Mouse (Mus musculus) CD8-positive naive resting alpha-beta T cell, adult 2 months (primary cell): ENCODE data around the gene Pla2g16.

Experiments
- DNase-seq, 2 experiments: peaks; one replicate each; pipeline ENCODE4 v3.0.0; 2022; ENCODE audit warnings: low read depth in 2 of 2, low spot score in 2 of 2

Pla2g16 gene

DNA sequence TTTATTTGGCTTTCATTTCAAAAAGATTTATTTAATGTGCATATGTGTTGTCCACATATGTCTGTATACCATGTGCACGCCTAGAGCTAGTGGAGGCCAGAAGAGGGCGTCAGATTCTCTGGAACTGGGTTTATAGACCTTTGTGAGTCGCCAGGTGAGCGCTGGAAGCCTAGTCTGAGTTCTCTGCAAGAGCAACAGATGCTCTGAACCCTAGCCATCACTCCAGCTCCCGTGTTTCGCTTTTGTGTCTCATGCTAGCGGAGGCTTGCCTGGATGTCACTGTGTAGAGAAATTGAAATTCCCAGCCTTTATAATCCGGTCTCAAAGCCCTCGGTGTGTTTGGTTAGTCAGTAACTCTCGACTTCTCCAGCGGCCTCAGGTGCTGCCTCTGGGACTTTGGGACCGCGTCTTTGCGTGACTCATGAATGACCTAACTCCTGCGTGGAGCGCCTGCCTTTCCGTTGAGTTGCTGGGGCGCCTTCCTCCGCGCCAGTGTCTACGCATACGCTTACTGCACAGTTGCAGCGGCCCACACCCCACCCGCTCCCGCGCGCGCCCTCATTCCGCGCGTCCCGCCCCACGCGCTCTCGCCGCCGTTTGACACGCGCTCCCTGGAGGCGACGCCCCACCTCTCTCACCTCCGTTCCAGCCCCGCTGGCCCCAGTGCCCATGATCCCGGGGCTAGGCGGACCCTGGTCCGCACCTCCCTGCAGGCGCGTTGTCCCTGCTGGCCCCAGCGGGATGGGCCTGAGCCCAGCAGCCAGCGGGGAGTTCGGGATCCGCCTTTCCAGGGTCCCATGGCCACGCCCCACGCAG is 54.9 kb downstream of the Pla2g16 start, which contains the start of gene Hrasls5:
Hrasls5 (plus strand) TSS at position 600 of the 816 bp plus-strand sequence.
- no peak for DNase-seq

DNA sequence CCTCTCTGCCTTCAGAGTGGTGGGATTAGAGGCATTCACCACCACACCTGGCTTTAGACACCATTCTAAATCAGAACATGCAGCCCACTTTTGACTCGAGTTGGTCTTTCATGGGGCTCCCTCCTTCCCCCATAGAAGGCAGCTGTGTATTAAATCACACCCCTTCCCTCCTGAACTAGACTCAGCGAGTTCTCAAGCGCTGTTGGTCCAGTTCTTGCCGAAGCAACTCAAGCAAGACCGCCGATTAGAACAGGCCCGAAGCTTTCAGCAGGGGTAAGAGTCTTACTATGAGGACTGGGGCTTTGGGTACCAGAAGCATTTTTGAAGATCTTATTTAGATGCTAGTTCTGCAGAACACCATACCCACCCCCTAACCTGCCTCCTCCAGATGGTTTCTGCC is 55.9 kb downstream of the Pla2g16 start:
- DNase-seq: no peak

DNA sequence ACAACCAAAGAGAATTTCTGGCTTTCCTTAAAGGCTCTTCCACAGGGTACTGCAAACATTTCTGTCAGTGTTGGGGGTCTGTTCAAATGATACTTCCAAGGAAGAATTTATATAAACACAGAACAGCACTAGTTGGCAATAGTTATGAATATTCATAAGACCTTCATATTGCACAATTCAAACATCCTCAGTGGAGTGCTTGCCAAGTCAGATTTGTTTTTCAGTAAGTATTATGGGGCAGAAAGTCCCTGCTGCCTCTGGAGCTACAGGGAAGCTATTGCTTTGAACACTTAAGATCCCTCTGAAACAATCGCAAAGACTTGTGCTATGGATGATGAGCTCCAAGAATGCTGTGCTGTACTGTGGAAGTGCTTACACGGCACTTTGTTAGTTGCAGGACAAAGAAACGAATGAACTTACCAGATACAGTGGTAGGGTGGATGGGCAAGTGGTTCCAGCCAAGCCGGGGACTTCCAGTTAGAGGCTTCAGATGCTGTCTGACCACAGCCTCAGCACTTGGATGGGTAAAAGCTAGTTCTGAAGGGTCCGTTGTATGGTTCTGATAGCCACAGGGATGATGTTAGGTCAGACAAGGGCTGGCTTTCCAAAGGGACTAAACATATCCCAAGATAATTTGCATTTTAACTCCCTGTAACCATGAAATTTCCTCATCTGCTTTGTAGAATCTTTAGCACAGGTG is 59.1 kb downstream of the Pla2g16 start:
- no peak for DNase-seq

DNA sequence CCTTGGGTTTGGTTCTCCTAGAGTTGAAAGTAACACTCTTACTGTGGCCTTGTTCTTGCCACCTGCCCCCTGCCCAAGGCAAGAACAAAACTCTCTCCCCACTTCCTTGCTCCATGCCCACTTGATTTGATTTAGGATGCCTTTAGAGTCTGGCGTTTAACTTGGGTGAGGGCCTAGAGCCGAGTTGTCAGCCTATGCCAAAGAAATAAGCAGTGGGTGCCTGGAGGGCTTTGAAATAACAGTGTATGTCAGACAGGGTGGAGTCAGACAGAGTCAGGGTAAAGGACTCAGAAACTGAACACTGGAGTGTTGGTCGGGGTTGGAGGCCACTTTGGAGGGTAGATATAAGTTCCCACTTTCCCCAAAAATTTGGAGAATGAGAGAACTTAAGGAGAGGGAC is 59.8 kb downstream of the Pla2g16 start:
- DNase-seq: no peak

DNA sequence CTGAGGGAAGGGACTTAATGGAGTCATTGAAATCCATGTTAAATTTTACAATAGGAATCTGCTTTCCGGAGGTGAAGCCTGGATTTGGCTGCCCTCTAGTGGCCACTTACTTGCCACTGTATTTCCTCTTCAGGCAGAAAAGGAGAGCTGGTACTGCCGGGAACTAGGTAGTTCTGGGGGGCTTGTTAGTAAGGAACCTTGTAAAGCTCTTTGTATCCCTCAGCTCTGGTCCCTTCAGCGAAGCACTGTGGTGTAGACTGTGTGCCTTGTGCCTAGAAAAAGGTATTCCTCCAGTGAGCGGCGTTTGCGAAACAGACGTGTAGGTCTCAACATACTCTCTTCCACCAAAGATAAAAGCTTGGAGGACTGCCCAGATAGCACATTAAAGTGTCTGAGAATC is 60.4 kb downstream of the Pla2g16 start:
- peak; percentile 9 to 35 for DNase-seq

DNA sequence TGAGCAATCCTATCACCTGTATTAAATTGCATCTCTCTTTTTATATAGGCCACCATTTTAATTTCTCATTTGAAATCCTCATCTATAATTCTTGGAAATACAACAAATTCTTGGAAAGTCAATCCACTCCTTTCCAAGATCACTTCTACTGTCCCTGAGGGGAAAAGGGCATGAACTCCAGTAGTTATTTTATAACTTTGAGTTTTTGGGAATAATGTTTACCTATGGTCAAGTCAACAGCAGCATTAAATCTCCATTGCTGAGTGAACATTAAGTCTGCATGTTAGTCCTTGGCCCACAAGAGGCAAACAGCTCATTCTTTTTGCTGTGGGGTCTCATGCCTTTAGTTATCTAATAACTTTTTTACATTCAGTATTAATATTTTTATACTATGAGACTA is 75.8 kb downstream of the Pla2g16 start:
- DNase-seq: no peak

DNA sequence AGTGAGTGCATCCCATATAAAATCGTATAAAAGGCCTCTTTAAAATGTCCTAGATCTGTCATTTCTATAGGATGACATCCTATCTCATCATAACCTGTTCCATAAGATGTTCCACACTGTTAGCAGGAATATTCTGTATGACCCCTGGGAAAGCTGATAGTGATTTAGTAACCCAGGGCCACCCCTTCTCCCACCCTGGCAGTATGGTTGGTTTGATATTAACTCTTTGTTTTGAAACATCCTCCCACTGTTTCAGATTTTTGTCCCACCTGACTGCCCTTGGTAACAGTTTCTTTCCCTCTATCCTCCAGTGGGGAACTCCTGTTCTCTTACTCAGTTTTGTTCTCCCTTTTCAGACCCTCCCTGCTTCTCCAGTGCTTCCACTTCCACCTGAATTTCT is 76.5 kb downstream of the Pla2g16 start:
- no peak for DNase-seq
